Mouse (Mus musculus): ENCODE measurements around the gene Mtmr3.

The Mtmr3 gene

GRCm38 (mm10) chr11:4594608-4595500 is at the start of gene Mtmr3:
TSS of gene Mtmr3 (minus strand) at chr11:4594863.
- peak; percentile 91 for DNase-seq (ENCODE audit: low spot score)

GRCm38 (mm10) chr11:4643722-4644121 is 49.1 kb upstream of the Mtmr3 start:
- DNase-seq (ENCODE audit: low spot score) = no peak

- DNase-seq (ENCODE audit: low spot score) = no peak
Measured at GRCm38 (mm10) chr11:4641185-4641584, 46.5 kb upstream of the Mtmr3 start.

- DNase-seq (ENCODE audit: low spot score) = no peak
Measured at GRCm38 (mm10) chr11:4638261-4638660, 43.6 kb upstream of the Mtmr3 start.

- DNase-seq (ENCODE audit: low spot score) = peak; percentile 91
Measured at GRCm38 (mm10) chr11:4637534-4638234, 43.0 kb upstream of the Mtmr3 start, which contains the start of gene Ascc2. TSS of gene Ascc2 (plus strand) at chr11:4637747.

- DNase-seq (ENCODE audit: low spot score) = no peak
Measured at GRCm38 (mm10) chr11:4636782-4637342, 42.2 kb upstream of the Mtmr3 start.

- DNase-seq (ENCODE audit: low spot score) = no peak
Measured at GRCm38 (mm10) chr11:4634395-4634794, 39.7 kb upstream of the Mtmr3 start.

GRCm38 (mm10) chr11:4633420-4633819 is 38.8 kb upstream of the Mtmr3 start:
- DNase-seq (ENCODE audit: low spot score) = no peak

- no peak for DNase-seq (ENCODE audit: low spot score)
Measured at GRCm38 (mm10) chr11:4629861-4630280, 35.2 kb upstream of the Mtmr3 start.

- no peak for DNase-seq (ENCODE audit: low spot score)
Measured at GRCm38 (mm10) chr11:4627636-4628035, 33.0 kb upstream of the Mtmr3 start.

GRCm38 (mm10) chr11:4625931-4626330 is 31.3 kb upstream of the Mtmr3 start:
- DNase-seq (ENCODE audit: low spot score) = no peak

GRCm38 (mm10) chr11:4622997-4623396 is 28.3 kb upstream of the Mtmr3 start:
- no peak for DNase-seq (ENCODE audit: low spot score)

GRCm38 (mm10) chr11:4622442-4622986 is 27.9 kb upstream of the Mtmr3 start:
- DNase-seq (ENCODE audit: low spot score) = no peak

GRCm38 (mm10) chr11:4621866-4622265 is 27.2 kb upstream of the Mtmr3 start:
- no peak for DNase-seq (ENCODE audit: low spot score)

GRCm38 (mm10) chr11:4620501-4621108 is 25.9 kb upstream of the Mtmr3 start:
- peak; percentile 46 for DNase-seq (ENCODE audit: low spot score)

GRCm38 (mm10) chr11:4620017-4620485 is 25.4 kb upstream of the Mtmr3 start, which contains the start of gene Gm11032:
TSS of gene Gm11032 (plus strand) at chr11:4620067.
- no peak for DNase-seq (ENCODE audit: low spot score)

GRCm38 (mm10) chr11:4611904-4612303 is 17.2 kb upstream of the Mtmr3 start:
- DNase-seq (ENCODE audit: low spot score) = no peak

GRCm38 (mm10) chr11:4606541-4606940 is 11.9 kb upstream of the Mtmr3 start:
- no peak for DNase-seq (ENCODE audit: low spot score)

GRCm38 (mm10) chr11:4605414-4605813 is 10.8 kb upstream of the Mtmr3 start:
- DNase-seq (ENCODE audit: low spot score) = no peak

GRCm38 (mm10) chr11:4604441-4604840 is 9.8 kb upstream of the Mtmr3 start:
- DNase-seq (ENCODE audit: low spot score) = no peak

- DNase-seq (ENCODE audit: low spot score) = no peak
Measured at GRCm38 (mm10) chr11:4602691-4603441, 8.2 kb upstream of the Mtmr3 start.

Measured in ovary, adult 18-20 months (tissue).